Mouse (Mus musculus) heart, adult 18-20 months (tissue): ENCODE measurements at regions not wholly inside any gene's neighbourhood (a gene's known extent, or its start where the extent isn't known, plus 50 kb on each side); places are given as distances from the start of the nearest gene placed in this dataset.
"Not testable (repeated sequence)": the region's sequence is repeated elsewhere in the genome, so short reads cannot be mapped to it uniquely, and the experiment has no call there.

Experiments used
- DNase-seq, 2 experiments: peaks; one replicate each; pipeline ENCODE4 v3.0.0; 2021 to 2022; ENCODE audit warnings: mixed read lengths in 1 of 2

DNA sequence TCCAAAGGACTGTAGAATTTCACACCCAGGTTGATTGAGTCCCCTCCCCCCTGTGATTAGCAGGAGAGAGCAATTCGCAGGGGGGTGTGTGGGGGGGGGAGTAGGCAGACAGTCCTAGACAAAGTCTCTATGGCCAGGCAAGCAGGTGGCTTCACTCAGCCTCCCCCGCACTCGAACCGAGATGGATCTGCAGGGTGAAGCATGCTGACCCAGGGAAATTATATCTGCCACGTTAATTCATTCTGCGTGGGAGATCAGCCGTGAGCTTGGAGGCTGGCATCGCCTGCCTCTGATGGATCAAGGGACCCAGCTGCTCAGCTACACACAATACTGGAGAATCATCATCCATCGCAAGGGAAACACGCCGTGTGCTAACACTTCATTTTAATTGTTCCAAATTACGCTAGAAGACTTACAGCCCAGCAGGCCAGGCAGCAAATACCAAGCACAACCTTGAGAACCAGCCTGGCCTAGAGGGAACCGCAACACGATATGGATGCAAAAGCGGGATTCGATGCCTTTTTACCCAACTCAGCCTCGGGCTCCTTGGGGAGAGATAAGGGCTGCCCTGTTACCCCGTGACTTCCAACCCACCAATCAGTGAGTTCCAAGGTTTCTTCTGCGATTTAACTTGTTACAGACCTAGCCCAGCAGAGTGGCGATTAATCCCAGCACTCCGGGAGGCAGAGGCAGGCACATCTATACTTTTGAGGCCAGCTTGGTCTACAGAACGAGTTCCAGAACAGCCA lies 137.7 kb upstream of the Top1 start:
- DNase-seq: no peak

DNA sequence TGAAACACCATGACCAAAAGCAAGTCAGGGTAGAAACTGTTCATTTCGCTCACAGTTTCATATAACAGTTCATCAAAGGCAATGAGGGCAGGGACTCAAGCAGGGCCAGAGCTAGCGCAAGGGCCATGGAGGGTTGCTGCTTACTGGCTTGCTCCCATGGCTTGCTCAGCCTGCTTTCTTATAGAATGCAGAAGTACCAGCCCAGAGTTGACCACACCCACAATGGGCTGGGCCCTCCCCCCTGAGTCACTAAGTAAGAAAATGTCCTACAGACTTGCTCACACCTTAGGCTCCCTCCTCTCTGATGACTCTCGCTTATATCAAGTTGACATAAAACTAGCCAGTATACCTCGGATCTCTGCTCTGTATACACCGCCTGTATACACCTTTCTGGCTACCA lies 135.5 kb upstream of the Top1 start:
- DNase-seq: no peak

DNA sequence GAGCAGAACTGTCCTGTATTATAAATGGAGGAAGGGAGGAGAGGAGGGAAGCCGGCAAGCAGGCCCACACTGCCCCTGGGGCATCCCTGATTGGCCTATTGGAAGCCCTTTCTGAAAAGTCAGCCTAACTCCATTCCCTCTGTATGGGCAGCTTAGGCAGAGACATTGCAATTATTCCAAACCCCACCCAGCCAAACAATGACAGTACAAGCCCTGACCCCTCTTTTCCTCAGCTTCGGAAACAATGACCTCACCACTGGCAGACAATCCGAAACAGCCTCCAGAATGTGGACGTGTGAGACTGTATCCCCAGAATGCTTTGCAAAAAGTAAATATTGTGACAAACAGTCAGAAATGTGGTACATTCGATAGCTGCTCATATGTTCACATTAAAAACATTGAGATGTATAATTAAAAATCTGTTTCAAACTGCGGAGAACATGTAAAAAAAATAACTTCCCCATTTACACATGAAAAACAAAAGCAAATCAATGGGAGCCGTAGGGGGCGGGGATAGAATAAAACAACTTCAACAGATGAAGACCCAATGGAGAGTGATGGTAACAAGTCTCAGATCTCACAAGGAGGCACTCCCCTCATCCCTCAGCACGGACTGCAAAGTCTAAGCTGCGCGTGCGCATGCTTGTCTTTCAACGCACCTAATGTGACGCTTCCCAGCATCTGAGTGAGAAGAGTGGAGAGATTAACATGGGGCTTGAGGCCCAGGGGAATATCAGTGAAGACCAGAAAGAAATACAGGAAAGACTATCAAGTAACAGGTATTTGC lies 134.9 kb upstream of the Top1 start:
- DNase-seq: peak; percentile 65

DNA sequence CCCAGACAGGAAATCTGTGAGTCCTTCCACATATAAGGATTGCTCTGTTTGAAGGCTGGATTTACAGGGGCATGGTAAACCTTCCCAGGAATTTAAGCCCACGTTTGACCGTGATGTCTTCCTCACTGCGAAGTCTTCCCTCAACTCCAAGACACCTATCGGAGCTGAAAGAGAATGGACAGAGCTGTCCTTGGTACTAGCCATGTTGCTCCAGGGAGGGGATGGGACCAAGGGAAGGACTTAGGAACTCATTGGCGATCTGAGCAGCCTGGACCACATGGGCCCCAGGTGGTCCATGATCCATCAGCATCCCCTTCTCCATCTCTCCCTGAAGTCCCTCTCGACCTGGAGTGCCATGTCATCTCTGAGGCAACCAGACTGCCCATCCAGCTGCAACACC lies 130.1 kb upstream of the Top1 start:
- DNase-seq: no peak

DNA sequence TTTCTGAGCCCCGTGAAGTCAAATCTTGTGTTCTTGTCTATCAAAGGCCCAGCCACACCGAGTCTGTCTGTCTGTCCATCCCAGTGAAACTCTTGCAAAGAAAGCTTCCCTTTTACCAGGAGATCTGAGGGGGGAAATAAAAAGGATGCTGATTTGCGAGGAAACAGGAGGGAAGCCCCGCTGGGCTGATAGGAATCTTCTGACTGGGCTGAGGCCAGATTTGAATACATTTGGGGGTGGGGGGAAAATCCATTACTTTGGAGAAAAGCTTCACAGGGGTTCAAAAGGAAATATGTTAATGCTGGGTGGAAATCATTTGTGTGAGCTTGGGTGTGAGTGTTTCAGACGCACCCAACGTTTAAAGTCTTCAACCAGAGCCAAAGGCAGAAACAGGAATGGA lies 129.2 kb upstream of the Top1 start:
- DNase-seq: no peak

DNA sequence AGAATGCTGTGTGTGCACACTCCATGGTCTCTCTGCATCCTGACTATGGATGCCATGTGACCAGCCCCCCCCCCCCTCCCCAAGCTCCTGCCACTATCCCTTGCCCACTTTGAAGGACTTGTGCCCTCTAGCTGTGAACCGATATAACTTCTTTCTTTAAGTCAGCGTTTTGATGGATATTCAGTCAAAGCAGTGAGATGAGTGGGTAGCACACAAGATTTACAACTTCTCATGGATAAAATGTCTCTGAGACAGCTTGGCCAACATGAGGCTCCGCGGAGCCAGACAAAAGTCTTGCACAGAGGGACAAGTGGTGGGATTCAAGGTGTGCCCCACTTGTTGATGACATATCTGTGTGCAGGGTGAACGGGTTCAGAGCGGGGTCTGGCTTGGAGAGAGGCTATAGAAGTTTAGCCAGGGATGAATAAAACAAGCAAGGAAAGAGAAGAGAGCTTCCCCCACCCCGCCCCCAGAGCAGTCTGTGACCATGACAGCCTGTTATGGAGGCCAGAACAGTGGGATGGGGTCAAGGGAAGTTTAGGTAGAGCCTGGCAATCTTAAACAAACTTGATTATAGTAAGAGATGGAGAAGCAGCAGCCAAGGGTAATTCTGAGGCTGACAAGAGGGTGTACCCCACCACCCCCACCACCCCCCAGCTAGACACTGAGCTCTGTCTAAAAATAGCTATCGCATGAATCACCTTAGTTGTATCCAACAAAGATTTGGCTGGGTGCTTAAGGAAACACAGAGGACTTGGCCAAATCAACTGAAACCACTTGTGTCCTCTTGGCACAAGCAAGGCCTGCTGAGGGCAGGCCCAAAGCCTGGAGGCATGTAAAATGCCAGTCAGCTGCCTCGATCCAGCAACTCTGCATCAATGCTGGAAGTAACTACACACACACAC lies 120.1 kb upstream of the Top1 start:
- DNase-seq: peak; percentile 70 to 78

DNA sequence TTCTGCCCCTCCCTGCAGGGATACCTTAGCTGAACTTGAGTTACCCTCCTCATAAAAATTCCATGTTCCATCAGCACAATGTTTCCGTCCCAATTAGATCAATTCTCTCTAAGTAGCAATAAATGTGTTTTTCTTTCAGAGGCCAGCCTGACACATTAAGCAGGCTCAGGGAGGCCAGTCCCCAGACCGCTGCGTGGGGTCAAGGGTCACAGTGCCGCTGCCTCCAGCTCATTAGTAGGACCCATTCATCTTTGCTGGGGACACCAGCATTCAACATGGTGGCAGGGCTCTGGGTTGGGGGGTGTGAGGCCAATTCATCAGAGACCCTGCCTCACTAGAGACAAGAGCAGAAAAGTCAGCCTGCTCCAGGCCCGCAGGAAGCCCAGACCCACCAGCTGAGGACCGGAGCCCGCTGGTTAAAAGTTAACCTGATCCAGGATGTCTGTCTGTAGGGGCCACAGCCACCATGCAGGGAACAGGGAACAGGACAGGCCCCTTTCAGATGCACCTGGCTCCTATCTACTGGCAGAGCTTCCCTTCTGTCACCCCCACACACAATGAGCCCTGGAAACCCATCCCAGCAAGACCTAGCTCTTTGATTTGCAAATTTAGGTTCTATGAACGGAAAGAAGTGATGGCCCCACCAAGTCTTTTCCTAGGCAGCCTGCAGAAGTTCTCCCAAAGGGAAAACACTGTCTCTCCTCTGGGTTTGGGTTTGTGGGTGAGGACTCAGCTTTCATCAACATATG lies 119.1 kb upstream of the Top1 start:
- no peak for DNase-seq

DNA sequence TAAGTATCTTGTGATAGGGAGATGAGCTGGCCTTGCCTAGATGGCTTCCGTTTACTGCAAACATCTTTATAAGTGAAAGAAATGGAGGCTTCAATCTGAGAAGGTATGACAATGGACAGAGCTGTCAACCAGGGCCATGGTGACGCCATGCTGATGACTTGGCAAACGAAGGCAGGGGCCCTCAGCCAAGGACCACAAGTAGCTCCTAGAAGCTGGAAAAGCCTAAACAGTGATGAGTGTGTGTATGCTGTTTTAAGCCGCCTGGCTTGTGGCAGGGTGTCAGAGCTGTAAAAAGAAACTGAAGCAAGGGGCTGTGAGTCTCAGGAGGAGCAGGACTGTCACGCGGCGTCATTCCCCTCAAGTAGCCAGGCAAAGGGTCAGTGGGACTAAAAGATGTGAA lies 116.4 kb upstream of the Top1 start:
- DNase-seq: peak; percentile 74 to 79

DNA sequence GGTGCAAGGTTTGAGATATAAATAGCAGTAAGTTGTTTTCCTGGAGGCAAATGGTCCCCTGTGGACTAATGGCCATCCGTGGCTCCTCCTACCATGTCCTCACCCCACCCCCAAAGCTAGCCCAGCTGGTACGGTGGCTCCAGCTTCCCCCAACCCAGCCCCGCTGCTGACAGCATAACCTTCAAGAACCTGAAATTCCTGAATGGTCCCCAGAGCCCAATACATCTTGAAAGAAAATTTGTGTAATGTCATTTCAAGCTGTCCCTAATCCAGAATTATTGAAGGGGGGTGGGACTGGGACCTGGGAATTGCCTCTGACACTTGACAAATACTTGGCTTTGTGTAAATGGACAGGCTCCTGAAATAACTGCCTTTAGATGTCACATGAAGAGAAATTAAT lies 115.3 kb upstream of the Top1 start:
- peak in 1 of 2 experiments; percentile 41 for DNase-seq

DNA sequence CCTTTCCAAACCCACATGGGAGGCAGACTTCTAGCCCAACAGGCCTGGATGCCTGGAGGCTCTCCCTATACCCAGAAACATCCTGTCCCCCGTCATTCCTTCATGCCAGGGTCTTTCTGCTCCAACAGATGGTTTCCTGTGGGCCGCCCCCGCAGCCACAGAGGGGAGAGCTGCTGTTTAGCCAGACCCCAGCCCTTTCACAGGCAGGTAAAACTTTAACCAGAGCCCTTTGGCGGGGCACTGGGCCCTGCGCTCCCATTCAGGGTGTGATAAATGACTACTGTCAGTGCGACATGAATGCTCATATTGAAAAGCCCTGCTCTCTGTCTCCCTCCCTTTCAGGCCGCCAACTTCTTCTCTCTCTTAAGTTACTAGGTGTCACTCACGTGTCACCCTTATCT lies 108.4 kb upstream of the Top1 start:
- no peak for DNase-seq

DNA sequence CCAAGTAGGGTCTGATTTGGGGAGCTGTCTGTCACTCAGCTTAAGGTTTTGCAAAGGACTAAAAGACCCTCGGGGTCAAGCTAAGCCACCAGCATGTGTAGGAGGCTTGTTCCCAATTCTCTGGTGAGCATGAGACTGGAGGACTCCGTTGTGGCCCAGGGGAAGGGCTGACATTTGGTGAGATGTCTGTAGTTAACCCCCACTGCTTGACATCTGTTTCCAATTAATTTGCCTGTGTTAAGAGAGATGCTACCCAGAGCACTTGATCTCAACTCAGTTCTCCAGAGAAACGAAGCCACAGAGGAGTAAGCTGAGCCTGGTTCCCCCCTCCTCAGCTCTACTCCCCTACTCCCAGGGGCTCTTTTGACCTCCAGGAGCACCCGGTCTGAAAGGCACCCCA lies 100.2 kb upstream of the Top1 start:
- no peak for DNase-seq

DNA sequence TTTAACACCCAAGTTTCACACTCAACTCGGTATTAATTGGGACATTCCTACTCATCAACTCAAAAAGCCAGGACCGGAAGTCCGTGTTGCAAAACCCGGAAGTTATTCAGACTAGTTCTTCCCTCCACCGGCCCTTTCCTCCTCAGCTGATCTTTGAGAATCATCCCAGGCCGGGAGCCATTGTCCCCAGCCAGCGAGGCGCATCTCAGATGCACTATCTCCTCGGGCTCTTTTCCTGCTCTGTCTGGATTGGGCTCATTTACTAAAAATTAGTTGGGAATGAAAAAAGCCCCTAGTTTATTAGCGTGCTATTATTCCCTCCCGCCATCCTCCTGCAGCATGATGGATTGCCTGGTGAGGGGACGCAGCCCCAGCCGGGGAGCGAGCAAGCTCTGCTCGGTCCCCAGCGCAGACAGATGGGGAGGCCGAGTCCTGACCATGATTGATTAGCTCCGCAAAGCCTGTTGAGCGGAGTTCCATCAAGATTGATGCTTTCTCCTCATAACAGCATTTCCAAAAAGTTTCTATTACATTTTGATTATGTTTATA lies 93.5 kb upstream of the Top1 start:
- DNase-seq: no peak

DNA sequence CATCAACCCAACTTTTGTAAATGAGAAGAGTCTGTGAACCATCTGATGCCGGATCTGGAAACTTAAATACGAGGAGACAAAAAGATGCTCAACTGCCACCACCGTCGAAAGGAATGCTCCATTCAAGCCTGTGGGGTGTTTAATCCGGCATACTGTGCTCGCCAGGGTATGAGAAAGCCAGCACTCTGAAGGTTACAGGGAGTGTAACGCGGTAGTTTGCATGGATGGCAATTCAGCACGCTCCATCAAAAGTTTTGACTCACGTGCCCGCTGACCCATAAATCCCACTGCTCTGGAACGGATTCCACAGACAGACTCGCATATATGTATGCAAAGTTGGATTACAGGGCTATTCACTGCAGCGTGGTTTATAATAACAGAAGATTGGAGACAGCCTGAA lies 84.0 kb upstream of the Top1 start:
- DNase-seq: no peak

DNA sequence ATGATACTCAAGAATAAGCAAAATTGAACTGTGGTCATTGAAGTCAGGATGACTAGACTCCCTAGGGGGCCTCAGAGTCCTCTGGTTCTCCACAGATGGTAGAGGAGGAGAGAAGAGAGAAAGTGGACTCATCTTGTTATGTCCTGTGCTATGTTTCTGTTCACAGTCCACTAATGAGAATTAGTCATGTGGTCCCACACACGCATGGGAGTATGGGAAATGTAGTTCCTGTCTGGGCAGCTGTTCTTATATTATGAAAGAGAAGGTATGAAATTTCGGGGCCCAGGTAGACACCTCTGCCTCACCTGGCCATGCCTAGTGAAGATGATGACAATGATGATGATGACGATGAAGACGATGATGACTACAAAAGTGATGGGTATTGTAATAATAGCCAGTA lies 77.9 kb upstream of the Top1 start:
- DNase-seq: no peak

DNA sequence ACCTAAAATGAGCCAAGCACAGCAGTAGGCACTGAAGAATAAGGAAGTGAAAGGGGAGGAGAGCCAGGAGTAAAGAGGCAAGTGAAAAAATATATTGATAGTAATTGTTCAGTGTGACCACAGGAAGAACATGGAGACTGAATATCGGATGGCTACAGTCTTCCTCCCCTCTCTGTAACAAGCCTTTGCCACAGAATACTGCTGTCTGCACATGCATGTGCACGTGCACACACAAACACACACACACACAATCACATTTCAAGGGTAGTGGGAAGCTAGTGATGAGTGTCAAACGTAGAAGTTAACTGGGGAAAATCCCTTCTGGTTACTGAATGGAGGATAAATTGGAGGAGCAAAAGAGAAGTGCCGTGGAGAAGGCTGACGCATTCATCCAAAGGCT lies 76.2 kb upstream of the Top1 start:
- no peak for DNase-seq

DNA sequence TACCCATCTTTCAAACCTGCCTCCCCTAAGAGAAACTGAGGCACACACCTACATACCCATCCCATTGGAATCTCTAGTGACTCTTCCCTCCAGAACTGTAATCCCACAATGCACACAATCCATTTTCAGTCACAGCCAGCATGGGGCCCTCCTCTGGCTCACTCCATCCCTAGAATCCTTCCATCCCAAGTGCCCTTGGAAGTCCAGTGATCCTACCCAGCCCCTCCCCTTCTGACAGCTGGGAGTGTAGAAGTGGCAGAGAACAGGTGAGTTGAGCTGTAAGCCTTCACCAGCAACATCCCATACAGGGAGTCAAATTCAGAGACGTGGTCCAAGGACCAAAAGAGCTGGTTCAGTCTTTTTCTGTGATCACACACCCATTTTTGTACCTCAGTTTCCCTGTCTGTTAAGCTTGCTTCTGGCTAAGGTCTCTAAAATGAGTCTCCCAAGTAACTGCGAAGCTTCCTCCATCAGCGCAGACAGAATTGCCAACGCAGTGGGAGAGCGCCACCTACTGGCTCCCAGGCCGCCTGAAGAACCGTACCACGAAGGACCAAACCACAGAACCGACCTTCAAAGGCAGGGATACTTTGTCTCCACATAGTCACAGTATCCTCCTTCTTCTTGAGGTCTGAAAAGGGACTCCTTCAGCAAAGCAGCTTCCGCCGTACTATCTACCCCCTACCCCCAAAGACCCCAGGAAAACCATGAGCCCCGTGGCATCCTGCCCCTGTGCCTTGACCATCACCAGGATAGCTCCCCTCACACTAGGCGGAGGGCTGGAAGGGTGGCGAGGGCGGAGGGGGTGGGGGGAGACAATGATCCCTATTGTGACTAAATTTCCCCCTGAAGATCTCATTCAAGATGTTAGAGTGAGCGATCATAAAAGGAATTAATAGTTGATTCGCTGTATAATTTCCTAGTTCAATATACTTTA lies 67.0 kb upstream of the Top1 start:
- DNase-seq: peak; percentile 72 to 93

DNA sequence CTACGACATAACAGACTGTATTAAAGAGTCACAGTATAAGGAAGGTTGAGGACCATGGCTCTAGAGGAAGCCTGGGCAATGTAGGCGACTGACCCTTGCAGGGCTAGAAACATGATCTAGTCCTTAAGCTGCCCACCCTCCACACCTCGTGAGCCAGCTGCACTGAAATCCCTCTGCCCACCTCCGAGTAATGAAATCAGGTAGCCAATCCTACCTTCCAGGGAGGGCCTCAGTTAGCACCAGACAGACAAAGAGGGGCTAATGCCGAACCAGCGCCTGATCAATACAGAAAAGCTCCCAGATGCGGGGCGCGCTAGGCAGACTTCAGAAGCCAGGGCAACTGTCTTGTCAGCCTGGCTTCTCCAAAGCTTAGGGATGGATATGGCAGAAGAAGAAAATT lies 65.4 kb upstream of the Top1 start:
- DNase-seq: no peak

DNA sequence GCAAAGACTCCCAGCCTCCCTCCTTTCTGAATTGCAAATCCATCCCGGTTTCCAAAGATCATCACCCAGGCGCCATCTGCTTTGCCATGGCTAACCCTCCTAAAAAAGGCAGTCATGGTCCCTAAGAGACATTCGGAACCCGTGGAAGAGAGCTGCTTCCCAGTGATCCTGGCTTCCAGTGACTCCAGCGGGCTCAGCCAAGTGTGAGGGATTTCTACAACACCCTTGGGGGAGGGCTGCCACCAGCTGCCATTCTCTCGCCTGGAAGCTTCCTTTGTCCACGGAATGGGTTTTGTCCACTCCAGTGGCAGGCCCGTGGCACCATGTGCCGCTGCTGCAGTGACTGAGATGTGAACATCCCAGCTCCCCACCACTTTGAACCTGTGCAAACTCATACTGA lies 64.7 kb upstream of the Top1 start:
- no peak for DNase-seq

DNA sequence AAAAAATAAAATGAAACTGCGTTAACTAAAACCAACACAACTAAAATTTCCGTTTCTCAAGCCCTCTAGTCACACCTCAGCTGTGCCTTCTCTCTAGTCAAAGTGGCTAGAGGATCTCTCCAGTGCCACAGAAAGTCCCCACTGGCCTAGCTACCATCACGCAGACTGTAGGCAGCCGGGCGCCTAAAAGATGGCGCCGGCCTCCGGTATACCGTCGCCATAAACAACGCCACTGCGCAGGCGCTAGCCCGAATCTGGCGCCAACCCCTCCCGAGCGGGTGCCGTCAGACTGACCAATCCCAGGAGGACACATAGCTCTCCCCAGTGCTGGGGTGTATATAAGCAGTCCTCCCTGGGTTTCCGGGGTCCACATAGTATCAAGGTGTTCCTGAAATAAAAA lies 62.7 kb upstream of the Top1 start:
- not testable (repeated sequence) for DNase-seq

DNA sequence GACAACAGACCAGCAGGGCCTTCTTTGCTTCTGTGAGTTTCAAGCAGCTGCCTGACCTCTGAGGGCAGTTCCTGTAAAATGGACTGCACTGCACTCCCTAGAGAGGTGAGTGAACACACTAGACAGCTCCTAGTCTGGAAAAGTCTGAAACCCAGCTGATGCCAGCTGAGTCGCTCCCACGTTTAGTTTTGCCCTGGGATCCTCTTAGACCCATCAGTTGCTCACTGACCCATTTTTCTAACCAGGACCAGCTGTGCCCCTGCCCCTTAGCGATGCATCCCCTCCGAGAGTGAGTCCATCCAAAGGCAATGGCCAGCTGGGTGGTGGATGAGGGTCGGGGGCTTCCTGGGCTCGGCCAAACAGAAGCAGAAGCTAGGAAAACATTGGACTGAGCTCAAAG lies 62.2 kb upstream of the Top1 start:
- DNase-seq: no peak

DNA sequence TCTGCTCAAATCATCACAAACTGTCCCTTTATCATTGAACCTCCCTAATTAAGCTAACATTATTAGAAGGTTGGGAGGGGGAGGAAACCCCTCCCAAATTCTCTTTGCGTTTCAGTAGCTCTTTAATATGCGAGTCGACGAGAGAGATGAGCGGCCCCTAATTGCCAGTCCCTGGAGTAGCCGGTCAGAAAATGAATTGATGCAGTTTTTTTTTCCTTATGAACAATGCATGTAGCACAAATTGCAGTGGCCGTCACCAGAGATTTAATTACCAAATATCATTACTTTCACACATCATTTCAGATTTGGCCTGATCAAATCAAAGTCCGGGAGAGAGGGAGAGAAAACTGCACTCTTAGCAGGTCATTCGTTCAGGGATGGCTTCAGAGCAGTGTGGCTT lies 61.1 kb upstream of the Top1 start:
- DNase-seq: no peak
